Mouse (Mus musculus): ENCODE data around the gene Ada.

The Ada gene

GRCm38 (mm10) chr2:163728300-163728699 is 21.7 kb downstream of the Ada start:
- DNase-seq: no peak

DNA sequence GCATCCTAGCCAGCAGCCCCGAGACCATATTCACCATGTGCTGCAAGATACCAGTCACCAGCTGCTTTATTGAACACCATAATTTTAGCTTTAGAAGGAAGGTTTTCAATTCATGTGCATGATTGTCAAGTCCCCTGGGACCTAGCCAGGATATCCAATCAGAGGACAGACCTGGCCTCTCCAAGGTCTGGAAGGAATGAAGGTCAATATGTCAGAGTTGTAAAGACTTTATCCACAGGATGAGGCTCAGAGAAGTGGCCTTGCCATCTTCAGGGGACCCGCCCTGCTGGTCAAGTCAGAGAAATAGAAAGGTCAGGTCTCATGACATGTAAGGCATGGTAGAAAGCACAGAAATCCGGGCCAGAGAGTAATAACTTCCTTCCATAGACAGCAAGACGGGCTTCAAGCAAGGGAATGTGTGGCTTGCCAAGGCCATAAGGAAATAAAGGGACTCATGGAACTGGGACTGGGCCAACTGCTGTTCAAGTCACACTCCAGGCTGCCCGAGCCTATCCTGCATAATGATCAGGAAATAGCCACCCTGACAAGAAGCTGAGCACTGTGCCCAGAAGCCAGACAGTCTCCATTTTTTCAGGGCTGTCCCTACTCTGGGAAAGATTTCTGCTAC is 23.2 kb downstream of the Ada start:
- DNase-seq: peak in 1 of 2 experiments; percentile 38

- peak; percentile 96 to 97 for DNase-seq
Measured at GRCm38 (mm10) chr2:163722550-163722949, 27.5 kb downstream of the Ada start.

DNA sequence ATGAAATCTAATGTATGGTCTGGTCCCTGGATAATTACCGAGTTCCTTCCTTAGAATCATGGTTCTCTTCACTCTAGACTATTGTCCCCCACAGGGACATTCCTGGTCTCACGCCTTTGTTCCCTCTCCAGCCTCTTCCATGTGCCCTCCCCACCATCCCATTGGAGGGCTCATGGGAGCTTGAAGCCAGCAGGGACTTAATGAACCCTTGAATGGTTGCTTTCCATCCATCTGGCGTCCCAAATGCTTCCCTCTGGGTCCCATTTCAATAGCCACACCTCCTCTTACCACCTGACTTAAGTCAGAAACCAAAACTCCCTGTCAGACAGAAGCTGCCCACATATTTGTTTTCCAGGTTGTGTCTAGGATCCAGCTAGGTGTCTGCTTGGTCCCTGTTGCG is 30.4 kb downstream of the Ada start:
- DNase-seq: peak in 1 of 2 experiments; percentile 66

DNA sequence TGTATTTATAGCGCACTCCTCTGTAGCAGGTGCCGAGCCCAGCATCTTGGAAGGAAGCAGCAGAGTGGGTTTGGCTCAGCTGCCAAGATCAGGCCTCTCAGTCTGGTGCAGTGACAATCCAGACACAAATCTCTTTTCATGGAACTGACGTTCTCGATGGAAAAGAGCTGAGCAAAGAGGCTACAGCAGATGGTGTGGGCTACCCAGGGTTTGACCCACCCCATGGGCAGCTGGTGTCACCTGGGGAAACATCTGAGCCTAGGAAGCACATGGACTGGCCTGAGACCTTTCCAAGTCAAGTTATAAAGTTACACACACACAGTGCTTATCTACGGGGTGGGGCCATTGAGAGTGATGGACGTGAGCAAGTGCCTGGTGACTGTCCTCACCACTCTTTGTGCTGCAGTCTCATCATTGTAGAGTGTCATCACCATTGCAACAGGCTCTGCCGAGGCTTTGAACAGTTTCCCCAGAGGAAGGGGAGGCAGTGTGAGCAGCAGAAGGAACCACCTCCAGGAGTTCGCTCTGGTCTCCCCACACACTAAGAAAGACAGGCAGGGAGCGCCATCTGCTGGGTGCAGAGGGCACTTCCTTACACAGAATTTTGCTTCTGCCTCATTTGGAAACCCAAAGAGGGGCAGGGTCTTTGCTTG is 31.0 kb downstream of the Ada start:
- peak; percentile 93 to 94 for DNase-seq

DNA sequence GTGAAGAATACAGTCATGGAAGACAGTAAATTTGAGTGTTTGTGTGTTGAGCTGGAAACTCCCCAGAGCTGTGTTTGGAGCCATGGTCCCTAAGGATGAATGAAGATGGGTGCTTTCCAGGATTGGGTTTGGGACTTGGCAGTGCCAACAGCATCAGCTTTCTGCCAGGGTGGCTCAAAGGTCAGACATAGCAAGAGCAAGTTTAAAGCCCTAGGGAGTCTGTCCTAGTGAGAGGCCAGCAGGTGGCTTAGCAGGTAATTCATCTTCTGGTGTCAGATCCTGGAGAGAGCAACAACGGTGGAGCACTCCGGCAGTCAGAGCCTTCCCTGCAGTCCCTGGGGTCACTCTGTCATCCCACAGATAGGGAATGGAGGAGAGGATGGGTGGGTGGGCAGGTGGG is 31.5 kb downstream of the Ada start:
- DNase-seq: peak; percentile 53

GRCm38 (mm10) chr2:163716853-163717252 is 33.2 kb downstream of the Ada start:
- DNase-seq: no peak

DNA sequence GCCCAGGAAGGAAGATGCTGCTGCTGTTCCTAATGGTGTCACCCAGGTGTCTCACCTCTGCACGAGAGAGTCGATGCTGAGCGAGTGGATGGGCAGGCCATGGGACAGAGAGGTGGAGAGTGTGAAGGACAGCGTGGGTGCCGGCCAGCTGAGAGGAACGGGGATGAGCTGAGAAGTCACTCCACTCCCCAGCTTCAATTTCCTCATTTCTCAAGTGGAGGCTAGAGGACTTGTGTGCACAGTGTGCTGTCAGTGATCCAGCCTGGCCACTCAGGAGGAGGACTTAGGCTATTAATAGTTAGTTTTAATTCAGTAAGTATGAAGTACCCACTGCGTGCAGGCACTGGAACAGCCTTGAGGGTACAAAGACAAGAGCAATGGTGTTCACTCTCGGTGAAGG is 33.6 kb downstream of the Ada start:
- no peak for DNase-seq

DNA sequence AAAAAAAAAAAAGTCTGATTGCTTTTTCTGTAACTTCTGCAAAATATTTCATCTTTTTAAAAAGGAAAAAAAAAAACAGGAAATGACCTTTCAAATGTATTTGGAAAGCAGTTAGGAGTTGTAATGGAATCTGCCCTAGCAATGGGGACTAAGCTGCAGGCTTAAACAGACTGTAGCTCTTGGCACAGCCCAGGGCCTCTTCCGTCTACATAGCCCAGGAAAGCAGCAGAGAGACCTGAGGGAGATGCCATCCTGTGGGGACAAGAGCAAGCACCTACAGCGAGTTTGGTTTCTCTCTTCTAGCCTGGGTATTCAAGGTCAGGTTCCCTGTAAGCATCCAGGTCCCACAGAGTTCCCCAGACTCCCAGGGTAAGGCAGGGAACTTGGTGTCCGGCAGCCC is 36.7 kb downstream of the Ada start:
- DNase-seq: no peak

DNA sequence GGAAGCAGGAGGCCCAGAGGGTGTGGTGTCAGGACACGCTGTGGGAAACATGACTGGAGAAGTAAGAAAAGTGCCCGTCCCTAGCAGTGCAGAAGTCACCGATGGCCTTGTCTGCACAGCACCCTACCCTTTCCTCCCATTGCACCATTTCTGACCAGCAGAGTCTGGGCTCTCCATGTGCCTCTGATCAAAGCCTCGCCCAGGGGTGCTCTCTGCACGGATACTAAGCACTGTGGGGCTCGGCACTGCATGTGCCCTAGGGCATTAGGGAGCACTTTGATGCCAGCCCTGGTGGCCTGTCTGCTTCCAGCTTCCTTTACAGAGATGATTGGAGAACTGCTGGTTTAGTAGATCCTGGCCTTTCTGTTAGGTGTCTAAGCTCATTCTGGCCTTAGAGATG is 37.2 kb downstream of the Ada start:
- no peak for DNase-seq

- no peak for DNase-seq
Measured at GRCm38 (mm10) chr2:163712473-163712872, 37.6 kb downstream of the Ada start.

DNA sequence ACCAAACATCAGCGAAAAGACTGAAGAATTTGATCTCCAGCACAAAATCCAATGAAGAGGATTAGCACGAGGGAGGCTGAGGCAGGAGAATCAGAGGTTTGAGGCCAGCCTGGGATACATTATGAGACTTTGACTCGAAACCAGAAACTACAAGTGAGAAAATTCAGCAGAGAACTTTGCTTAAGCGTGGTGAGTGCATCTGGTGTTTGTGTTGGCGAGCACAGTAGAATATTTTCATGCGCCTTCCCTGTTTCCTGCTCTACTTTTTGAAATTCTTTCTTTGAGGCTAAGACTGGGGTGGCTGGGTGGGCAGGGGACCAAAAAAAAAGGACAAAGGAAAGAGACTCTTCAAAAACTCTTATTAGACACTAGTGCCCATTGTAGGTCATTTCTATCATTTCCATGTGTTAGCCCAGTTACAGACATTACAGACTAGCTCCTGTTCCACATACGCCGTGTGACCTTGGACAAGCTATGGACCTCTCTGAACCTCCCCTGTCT is 38.6 kb downstream of the Ada start:
- no peak for DNase-seq

DNA sequence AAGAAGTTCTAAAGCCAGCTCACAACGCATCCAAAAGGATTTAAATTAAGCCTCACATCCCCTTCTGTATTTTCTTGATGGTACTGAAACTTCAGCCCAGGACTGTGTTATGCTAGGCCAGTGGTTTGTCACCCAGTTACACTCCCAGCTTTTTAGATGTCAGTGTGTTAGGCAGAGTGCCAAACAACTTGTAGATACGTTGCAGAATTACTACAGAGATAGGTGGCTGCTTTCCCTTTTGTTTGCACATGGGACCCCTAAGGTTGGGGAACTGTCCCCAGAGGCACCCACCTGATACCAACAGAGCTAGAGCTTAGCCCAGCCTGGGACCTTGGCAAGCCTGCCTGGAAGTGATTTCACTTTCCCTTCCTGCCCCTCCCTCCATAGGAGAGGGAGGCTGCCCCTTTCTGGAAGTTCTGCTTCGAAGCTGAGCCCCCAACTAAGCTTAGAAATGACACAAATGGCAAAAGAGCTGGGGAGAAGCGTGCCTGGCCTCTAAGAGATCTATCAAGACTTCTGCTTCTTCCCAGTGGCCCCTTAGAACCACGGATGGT is 39.4 kb downstream of the Ada start:
- DNase-seq: no peak

DNA sequence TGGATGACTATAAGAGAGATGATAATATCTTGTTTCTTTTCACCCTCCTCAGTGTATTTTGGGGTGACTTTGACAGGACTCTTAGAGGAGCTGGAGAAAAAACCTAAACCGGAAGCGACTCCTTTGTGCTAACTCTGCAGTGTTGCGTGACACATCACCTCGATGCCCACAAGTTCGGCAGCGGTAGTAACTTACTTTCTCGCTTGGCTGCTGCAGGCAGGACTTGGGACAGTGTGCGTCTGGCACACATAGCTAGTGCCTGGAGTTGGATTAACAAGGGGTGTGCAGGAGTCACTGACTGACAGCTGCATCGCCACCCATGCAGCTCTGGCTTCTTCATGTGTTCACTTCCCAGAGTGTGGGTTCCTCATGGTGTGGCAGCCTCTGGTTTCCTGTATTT is 40.0 kb downstream of the Ada start:
- DNase-seq: no peak

DNA sequence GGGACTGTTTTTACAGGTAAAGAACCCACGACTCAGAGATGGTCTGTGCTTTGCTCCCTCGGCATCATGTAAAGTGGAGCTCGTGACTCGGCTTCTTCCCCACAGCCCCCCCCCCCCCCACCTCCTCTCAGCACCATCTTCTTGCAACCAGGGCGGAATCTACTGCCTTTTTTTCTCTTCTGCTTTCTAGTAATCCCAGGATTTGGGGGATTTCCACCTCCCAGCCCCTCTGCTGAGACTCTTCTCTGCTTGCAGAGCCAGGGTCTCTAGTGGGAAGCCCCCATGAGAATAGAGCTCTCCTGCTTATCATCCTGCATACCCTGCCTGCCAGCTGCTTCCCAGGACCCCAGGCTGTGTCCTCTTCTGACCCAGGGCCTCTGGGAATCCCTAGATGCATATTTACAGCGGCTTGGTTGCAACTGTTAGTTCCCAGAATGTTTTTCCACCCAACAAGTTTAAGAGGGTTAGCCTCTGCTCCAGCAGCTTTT is 41.2 kb downstream of the Ada start:
- no peak for DNase-seq

DNA sequence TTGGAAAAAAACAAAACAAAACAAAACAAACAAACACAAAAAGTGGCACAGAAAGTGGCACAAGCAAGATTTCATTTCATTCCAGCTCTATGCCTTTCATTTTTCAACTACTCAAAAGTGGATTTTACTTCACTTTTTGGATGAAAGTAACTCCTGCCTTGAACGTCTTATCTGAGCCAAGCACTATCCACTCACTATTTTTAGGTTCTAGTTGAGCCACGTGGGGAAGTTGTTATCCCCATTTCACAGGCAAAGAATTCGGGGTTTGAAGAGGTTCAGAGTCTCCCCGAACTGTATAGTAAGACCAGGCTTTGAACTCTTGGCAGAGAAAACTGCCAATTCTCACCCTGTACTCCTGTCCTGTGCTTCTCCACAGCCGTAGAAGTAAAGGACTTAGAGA is 41.7 kb downstream of the Ada start:
- no peak for DNase-seq

- DNase-seq: no peak
Measured at GRCm38 (mm10) chr2:163703599-163704260, 46.3 kb downstream of the Ada start.

DNA sequence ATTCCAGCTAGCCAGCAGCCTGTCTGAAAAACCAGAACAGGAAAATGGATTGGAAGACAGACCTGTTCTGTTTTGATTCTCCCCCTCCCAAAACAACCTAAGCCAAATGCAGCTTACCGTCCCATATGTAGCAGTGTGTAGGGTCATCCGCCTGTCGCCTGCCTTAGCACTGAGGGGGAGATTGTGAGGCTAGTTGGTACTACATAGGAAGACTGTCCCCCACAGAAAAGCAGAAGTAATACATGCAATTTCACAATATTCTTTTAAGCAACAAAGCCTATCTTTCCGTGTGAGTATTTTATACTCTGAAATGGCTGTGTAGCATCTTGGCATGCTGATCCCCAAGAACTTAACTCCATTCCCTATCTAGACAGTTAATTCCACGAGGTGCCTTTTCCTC is 47.1 kb downstream of the Ada start:
- no peak for DNase-seq

- DNase-seq: no peak
Measured at GRCm38 (mm10) chr2:163702431-163702830, 47.6 kb downstream of the Ada start.

DNA sequence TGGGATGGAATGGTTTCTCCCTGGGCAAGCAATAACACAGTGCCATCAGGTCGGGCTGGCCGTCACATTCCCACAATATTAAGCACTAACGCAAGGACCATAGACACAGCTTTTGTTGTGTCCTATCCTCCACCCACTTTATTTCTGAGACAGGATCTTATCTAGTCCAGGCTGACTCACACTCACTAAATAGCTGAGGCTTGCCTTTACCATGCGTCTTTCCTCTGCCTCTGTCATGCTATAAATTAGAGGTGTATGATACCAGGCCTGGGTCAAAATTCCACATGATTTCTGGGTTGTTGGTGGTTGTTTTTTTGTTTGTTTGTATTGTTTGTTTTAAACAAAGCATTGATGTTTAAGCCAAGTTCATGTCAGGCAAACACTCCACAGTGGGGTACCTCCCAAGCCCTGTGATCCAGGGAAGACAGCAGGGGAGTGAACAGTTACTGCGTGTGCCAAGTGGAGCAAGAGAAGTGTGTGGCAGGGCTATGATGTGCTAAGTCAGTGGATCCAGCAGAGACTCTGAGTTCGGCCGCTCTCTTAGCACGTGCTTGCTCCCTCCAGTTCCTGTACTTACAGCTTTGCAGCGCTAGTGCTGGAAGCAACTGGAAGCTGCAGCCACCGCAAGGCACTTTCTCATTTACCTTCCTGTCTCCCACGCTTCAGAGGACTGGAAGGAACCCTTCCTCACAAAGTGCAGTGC is 50.8 kb downstream of the Ada start:
- DNase-seq: no peak

DNA sequence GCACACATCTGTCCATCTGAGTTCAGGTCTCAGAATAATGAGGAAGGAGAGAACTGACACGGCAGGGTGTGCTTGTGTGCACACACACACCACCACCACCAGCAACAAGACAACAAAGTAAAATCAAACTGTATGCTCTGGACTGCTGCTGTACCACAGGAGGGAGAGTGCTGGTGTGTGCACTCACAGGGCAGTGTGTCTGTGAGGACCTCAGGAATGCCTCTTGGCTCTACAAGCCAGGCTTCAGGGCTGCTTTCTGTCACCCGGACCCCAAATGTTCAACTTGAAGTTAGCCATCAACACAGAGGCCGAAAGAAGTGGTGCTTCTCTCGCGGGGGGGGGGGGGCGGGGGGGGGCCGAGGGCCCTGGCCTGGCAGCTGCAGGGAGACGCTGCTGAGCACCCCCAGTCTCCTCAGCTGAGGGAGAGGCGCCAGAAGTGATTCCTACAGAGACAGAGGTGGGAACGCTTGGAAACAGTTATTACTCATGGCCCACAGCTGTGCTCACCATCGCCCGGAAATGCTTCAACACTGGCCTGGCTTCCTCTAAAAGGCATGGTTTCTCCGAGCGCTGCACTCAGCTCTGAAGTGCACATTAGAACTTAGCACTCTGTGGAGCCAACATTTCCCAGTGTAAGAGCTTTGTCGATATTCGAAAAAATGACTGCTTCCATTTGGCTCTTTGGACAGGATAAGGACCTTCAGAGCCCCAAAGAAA is 52.1 kb downstream of the Ada start:
- no peak for DNase-seq

DNA sequence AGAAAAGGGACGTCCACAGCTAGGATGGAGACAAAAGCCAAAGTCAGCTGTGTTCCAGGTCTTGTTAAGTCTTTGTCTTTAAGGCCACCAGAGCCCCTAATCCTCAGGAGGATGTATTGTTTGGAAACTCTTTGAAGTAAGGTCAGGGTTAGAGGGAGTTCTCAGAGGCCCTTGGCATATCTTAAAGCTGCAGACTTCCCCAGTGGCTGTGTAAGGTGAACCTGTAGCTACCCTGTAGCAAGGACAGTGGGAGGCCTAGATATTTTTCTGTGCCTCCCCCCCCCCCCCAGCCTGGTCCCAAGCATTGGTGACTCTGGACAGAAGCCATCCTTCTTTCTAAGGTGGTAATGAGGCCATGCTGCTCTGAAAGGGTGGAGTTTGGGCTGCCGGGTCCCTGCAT is 53.3 kb downstream of the Ada start:
- DNase-seq: no peak
